Mouse (Mus musculus): ENCODE measurements around the gene Rps6ka3. TPM values are rescaled to one million over a fixed set of nuclear protein-coding genes. Genes with fewer than 3 reads are reported as not detected.

Gene Rps6ka3
- 1.5 and 1.8 TPM in 2 replicates for polyA plus RNA-seq (2012; ENCODE audit: insufficient read depth, low replicate concordance)

GRCm38 (mm10) chrX:159210007-159210406 lies at the start of gene Rps6ka3:
Rps6ka3 (plus strand) TSS chrX:159210307.
- no peaks in the 10 kb centered on the region for H3K9me3 ChIP-seq
- peaks cover 8% of the 10 kb centered on the region for H3K4me1 ChIP-seq
- peak within 1 kb of the TSS; percentile 56 for H3K4me3 ChIP-seq (replicated peaks)
- H3K27me3 ChIP-seq (replicated peaks), result no peaks in the 10 kb centered on the region
- TF ChIP-seq GATA1 (IDR thresholded peaks at IDR 0.05; ENCODE audit: borderline replicate concordance, low read length) (no peak), FLI1 (IDR thresholded peaks at IDR 0.05; ENCODE audit: low read length) (no peak)
- H3K36me3 ChIP-seq (replicated peaks; ENCODE audit: low read length), result no peaks in the 10 kb centered on the region

GRCm38 (mm10) chrX:159169200-159169599 lies 40.9 kb upstream of the Rps6ka3 start:
- H3K4me3 ChIP-seq (replicated peaks), result no peak overlapping the region
- H3K36me3 ChIP-seq (replicated peaks; ENCODE audit: low read length), result no peaks in the 10 kb centered on the region
- H3K4me1 ChIP-seq, result no peaks in the 10 kb centered on the region
- TF ChIP-seq FLI1 (IDR thresholded peaks at IDR 0.05; ENCODE audit: low read length) (no peak), GATA1 (IDR thresholded peaks at IDR 0.05; ENCODE audit: borderline replicate concordance, low read length) (no peak)
- no peaks in the 10 kb centered on the region for H3K9me3 ChIP-seq
- H3K27me3 ChIP-seq (replicated peaks), result peaks cover 3% of the 10 kb centered on the region

GRCm38 (mm10) chrX:159171579-159171978 lies 38.5 kb upstream of the Rps6ka3 start:
- H3K27me3 ChIP-seq (replicated peaks), result peaks cover 3% of the 10 kb centered on the region
- no peak overlapping the region for H3K4me3 ChIP-seq (replicated peaks)
- no peaks in the 10 kb centered on the region for H3K36me3 ChIP-seq (replicated peaks; ENCODE audit: low read length)
- H3K4me1 ChIP-seq, result no peaks in the 10 kb centered on the region
- H3K9me3 ChIP-seq, result no peaks in the 10 kb centered on the region
- no peak for TF ChIP-seq FLI1 (IDR thresholded peaks at IDR 0.05; ENCODE audit: low read length)
- TF ChIP-seq GATA1 (IDR thresholded peaks at IDR 0.05; ENCODE audit: borderline replicate concordance, low read length), result no peak

GRCm38 (mm10) chrX:159191581-159191980 lies 18.5 kb upstream of the Rps6ka3 start:
- H3K9me3 ChIP-seq, result no peaks in the 10 kb centered on the region
- no peak overlapping the region for H3K4me3 ChIP-seq (replicated peaks)
- peaks cover 15% of the 10 kb centered on the region for H3K27me3 ChIP-seq (replicated peaks)
- no peaks in the 10 kb centered on the region for H3K36me3 ChIP-seq (replicated peaks; ENCODE audit: low read length)
- TF ChIP-seq FLI1 (IDR thresholded peaks at IDR 0.05; ENCODE audit: low read length) (no peak), GATA1 (IDR thresholded peaks at IDR 0.05; ENCODE audit: borderline replicate concordance, low read length) (no peak)
- H3K4me1 ChIP-seq, result no peaks in the 10 kb centered on the region

- H3K36me3 ChIP-seq (replicated peaks; ENCODE audit: low read length), result no peaks in the 10 kb centered on the region
- no peak for TF ChIP-seq FLI1 (IDR thresholded peaks at IDR 0.05; ENCODE audit: low read length)
- TF ChIP-seq GATA1 (IDR thresholded peaks at IDR 0.05; ENCODE audit: borderline replicate concordance, low read length), result no peak
- H3K4me3 ChIP-seq (replicated peaks), result no peak overlapping the region
- H3K4me1 ChIP-seq, result no peaks in the 10 kb centered on the region
- no peaks in the 10 kb centered on the region for H3K9me3 ChIP-seq
- H3K27me3 ChIP-seq (replicated peaks), result peaks cover 8% of the 10 kb centered on the region
Measured at GRCm38 (mm10) chrX:159199495-159199894, 10.6 kb upstream of the Rps6ka3 start.

GRCm38 (mm10) chrX:159200101-159200500 lies 10.0 kb upstream of the Rps6ka3 start:
- Histone ChIP-seq H3K4me1 (no peaks in the 10 kb centered on the region), H3K27me3 (replicated peaks) (peaks cover 7% of the 10 kb centered on the region), H3K36me3 (replicated peaks; ENCODE audit: low read length) (no peaks in the 10 kb centered on the region), H3K4me3 (replicated peaks) (no peak overlapping the region), H3K9me3 (no peaks in the 10 kb centered on the region)
- TF ChIP-seq FLI1 (IDR thresholded peaks at IDR 0.05; ENCODE audit: low read length) (no peak), GATA1 (IDR thresholded peaks at IDR 0.05; ENCODE audit: borderline replicate concordance, low read length) (no peak)

GRCm38 (mm10) chrX:159210892-159211583 lies 931 bp downstream of the Rps6ka3 start:
- Histone ChIP-seq H3K4me3 (replicated peaks) (peak overlapping the region; percentile 56), H3K27me3 (replicated peaks) (no peaks in the 10 kb centered on the region), H3K9me3 (no peaks in the 10 kb centered on the region), H3K36me3 (replicated peaks; ENCODE audit: low read length) (no peaks in the 10 kb centered on the region), H3K4me1 (peaks cover 8% of the 10 kb centered on the region)
- no peak for TF ChIP-seq GATA1 (IDR thresholded peaks at IDR 0.05; ENCODE audit: borderline replicate concordance, low read length)
- no peak for TF ChIP-seq FLI1 (IDR thresholded peaks at IDR 0.05; ENCODE audit: low read length)

GRCm38 (mm10) chrX:159215253-159215652 lies 5.1 kb downstream of the Rps6ka3 start:
- TF ChIP-seq FLI1 (IDR thresholded peaks at IDR 0.05; ENCODE audit: low read length) (no peak), GATA1 (IDR thresholded peaks at IDR 0.05; ENCODE audit: borderline replicate concordance, low read length) (no peak)
- peaks cover 8% of the 10 kb centered on the region for H3K4me1 ChIP-seq
- no peaks in the 10 kb centered on the region for H3K27me3 ChIP-seq (replicated peaks)
- H3K36me3 ChIP-seq (replicated peaks; ENCODE audit: low read length), result no peaks in the 10 kb centered on the region
- no peaks in the 10 kb centered on the region for H3K9me3 ChIP-seq
- H3K4me3 ChIP-seq (replicated peaks), result no peak overlapping the region

- no peak for TF ChIP-seq FLI1 (IDR thresholded peaks at IDR 0.05; ENCODE audit: low read length)
- Histone ChIP-seq H3K4me1 (no peaks in the 10 kb centered on the region), H3K36me3 (replicated peaks; ENCODE audit: low read length) (no peaks in the 10 kb centered on the region), H3K9me3 (no peaks in the 10 kb centered on the region), H3K27me3 (replicated peaks) (peaks cover 2% of the 10 kb centered on the region), H3K4me3 (replicated peaks) (no peak overlapping the region)
Measured at GRCm38 (mm10) chrX:159222474-159222873, 12.4 kb downstream of the Rps6ka3 start.

GRCm38 (mm10) chrX:159237275-159237674 lies 27.2 kb downstream of the Rps6ka3 start:
- Histone ChIP-seq H3K4me1 (peaks cover 3% of the 10 kb centered on the region; the same call in 1 of the 2 replicates), H3K4me3 (replicated peaks) (no peak overlapping the region), H3K27me3 (replicated peaks) (peaks cover 3% of the 10 kb centered on the region), H3K36me3 (replicated peaks; ENCODE audit: low read length) (no peaks in the 10 kb centered on the region), H3K9me3 (no peaks in the 10 kb centered on the region)
- TF ChIP-seq GATA1 (IDR thresholded peaks at IDR 0.05; ENCODE audit: borderline replicate concordance, low read length), result no peak
- TF ChIP-seq FLI1 (IDR thresholded peaks at IDR 0.05; ENCODE audit: low read length), result no peak

All from megakaryocyte, embryonic 14.5 days (primary cell).